Mouse (Mus musculus) limb, embryonic 11.5 days (tissue): ENCODE measurements around the gene S100a4. TPM values are rescaled to one million over a fixed set of nuclear protein-coding genes. Genes with fewer than 3 reads are reported as not detected.

ENCODE experiments used
- ATAC-seq: fragments of 200-750 bp; cut with Nextera tagmentation; 2 replicates; pipeline ENCODE4 v1.8.0; 2017; ENCODE audit warnings: low read depth; ENCODE audit not compliant: insufficient number of reproducible peaks, low FRiP score, low TSS enrichment
- DNase-seq: peaks from one replicate; pipeline ENCODE4 v3.0.0-alpha.2; 2015; ENCODE audit warnings: low spot score
- H3K27ac ChIP-seq: fragments of 300-500 bp; sonication (generic); replicated peaks from 2 replicates; pipeline ENCODE4 v1.5.1; 2014; ENCODE audit warnings: low read depth, mild to moderate bottlenecking, low read length
- H3K27me3 ChIP-seq: fragments of 300-500 bp; sonication (generic); 2 replicates; pipeline ENCODE4 v1.6.1; 2014; ENCODE audit warnings: mild to moderate bottlenecking, low read length, mixed read lengths; ENCODE audit not compliant: control insufficient read depth, insufficient read depth
- H3K36me3 ChIP-seq: fragments of 300-500 bp; sonication (generic); 2 replicates; pipeline ENCODE4 v1.6.1; 2014; ENCODE audit warnings: mild to moderate bottlenecking, low read length, moderate library complexity, mixed read lengths; ENCODE audit not compliant: control insufficient read depth, insufficient read depth
- H3K4me1 ChIP-seq: fragments of 300-500 bp; sonication (generic); 2 replicates; pipeline ENCODE4 v1.6.1; 2014; ENCODE audit warnings: low read length, mixed read lengths; ENCODE audit not compliant: control insufficient read depth, insufficient read depth
- H3K4me2 ChIP-seq: fragments of 300-500 bp; sonication (generic); 2 replicates; pipeline ENCODE4 v1.6.1; 2014; ENCODE audit warnings: low read depth, mild to moderate bottlenecking, moderate library complexity; ENCODE audit not compliant: severe bottlenecking
- H3K4me3 ChIP-seq: fragments of 300-500 bp; sonication (generic); 2 replicates; pipeline ENCODE4 v1.5.1; 2014; ENCODE audit warnings: low read depth, low read length
- H3K9ac ChIP-seq: fragments of 300-500 bp; sonication (generic); 2 replicates; pipeline ENCODE4 v1.6.1; 2014; ENCODE audit warnings: mild to moderate bottlenecking, low read length
- H3K9me3 ChIP-seq: fragments of 300-500 bp; sonication (generic); 2 replicates; pipeline ENCODE4 v1.6.1; 2016; ENCODE audit warnings: low read length; ENCODE audit not compliant: control insufficient read depth
- WGBS: fragments of 180-500 bp; shearing (Covaris S2); extraction: QIAGEN DNeasy Blood & Tissue Kit; methylation state at CpG from one replicate; pipeline ENCODE4 v1.1.7; 2014; 5-methylcytosine and 5-hydroxymethylcytosine counted together
- polyA plus RNA-seq: library from polyadenylated mRNA; unstranded; fragments of >200 nt; fragmentation: Nextera tagmentation; extraction: Ambion mirVana; gene quantifications from 2 replicates; pipeline ENCODE4 v1.2.1, GENCODE M21; 2014

S100a4 gene
- polyA plus RNA-seq, 1 experiment from 2014 or later = 0.72 TPM

- ATAC-seq (no peak), DNase-seq (no peak)
- Histone ChIP-seq H3K9me3 (no peaks in the 10 kb centered on the region), H3K4me1 (peaks cover 2% of the 10 kb centered on the region; the same call in 1 of the 2 replicates), H3K27me3 (no peaks in the 10 kb centered on the region), H3K4me3 (no peak overlapping the region), H3K27ac (no peak overlapping the region), H3K4me2 (no peak overlapping the region), H3K36me3 (no peaks in the 10 kb centered on the region), H3K9ac (no peak overlapping the region)
- WGBS = 82% methylated on average over 8 of the region's 8 CpGs
These were observed 2.9 kb upstream of the S100a4 start for GRCm38 (mm10) chr3:90600458-90601195.

GRCm38 (mm10) chr3:90601486-90602110 lies 2.0 kb upstream of the S100a4 start, which contains the start of gene Gm42674:
Gene Gm42674, plus strand, starts transcription at chr3:90601904.
- ATAC-seq (no peak), DNase-seq (no peak)
- H3K9ac ChIP-seq = no peak within 1 kb of the TSS
- peaks cover 2% of the 10 kb centered on the region; the same call in 1 of the 2 replicates for H3K4me1 ChIP-seq
- 80% methylated on average over 11 of the region's 11 CpGs for WGBS
- no peak within 1 kb of the TSS for H3K4me2 ChIP-seq
- H3K36me3 ChIP-seq = no peaks in the 10 kb centered on the region
- H3K27me3 ChIP-seq = no peaks in the 10 kb centered on the region
- no peak within 1 kb of the TSS for H3K27ac ChIP-seq
- H3K9me3 ChIP-seq = no peaks in the 10 kb centered on the region
- H3K4me3 ChIP-seq = no peak within 1 kb of the TSS

GRCm38 (mm10) chr3:90604416-90604815 lies 845 bp downstream of the S100a4 start:
- 75% methylated on average over 4 of the region's 4 CpGs for WGBS
- H3K4me2 ChIP-seq = no peak overlapping the region

GRCm38 (mm10) chr3:90605049-90605448 lies 1.5 kb downstream of the S100a4 start:
- no peaks in the 10 kb centered on the region for H3K9me3 ChIP-seq
- 87% methylated on average over 3 of the region's 3 CpGs for WGBS
- no peaks in the 10 kb centered on the region for H3K27me3 ChIP-seq
- ATAC-seq (no peak), DNase-seq (no peak)
- no peaks in the 10 kb centered on the region for H3K36me3 ChIP-seq
- H3K9ac ChIP-seq = no peak overlapping the region
- no peak overlapping the region for H3K4me3 ChIP-seq
- no peak overlapping the region; the same call in 1 of the 2 replicates for H3K27ac ChIP-seq
- peaks cover 2% of the 10 kb centered on the region; the same call in 1 of the 2 replicates for H3K4me1 ChIP-seq
- no peak overlapping the region for H3K4me2 ChIP-seq

More at GRCm38 (mm10) chr3:90604416-90604815, 845 bp downstream of the S100a4 start:
- Histone ChIP-seq H3K27me3 (no peaks in the 10 kb centered on the region), H3K36me3 (no peaks in the 10 kb centered on the region), H3K9ac (no peak overlapping the region), H3K27ac (no peak overlapping the region), H3K4me3 (no peak overlapping the region), H3K4me1 (peaks cover 2% of the 10 kb centered on the region; the same call in 1 of the 2 replicates), H3K9me3 (no peaks in the 10 kb centered on the region)
- peak; percentile 42; the same call in 1 of the 2 replicates for ATAC-seq
- peak; percentile 51 for DNase-seq

- Histone ChIP-seq H3K27me3 (no peaks in the 10 kb centered on the region), H3K4me1 (peaks cover 2% of the 10 kb centered on the region; the same call in 1 of the 2 replicates), H3K27ac (peak overlapping the region; percentile 24), H3K4me3 (no peak overlapping the region), H3K9ac (no peak overlapping the region), H3K4me2 (no peak overlapping the region), H3K9me3 (no peaks in the 10 kb centered on the region), H3K36me3 (no peaks in the 10 kb centered on the region)
- DNase-seq (no peak), ATAC-seq (no peak)
- WGBS = 75% methylated on average over 2 of the region's 2 CpGs
These were observed 2.2 kb downstream of the S100a4 start for GRCm38 (mm10) chr3:90605736-90606135.

GRCm38 (mm10) chr3:90606185-90606584 lies 2.6 kb downstream of the S100a4 start:
- H3K4me2 ChIP-seq = no peak overlapping the region
- H3K27ac ChIP-seq = peak overlapping the region; percentile 24
- H3K27me3 ChIP-seq = no peaks in the 10 kb centered on the region
- DNase-seq (peak; percentile 63), ATAC-seq (peak; percentile 44; the same call in 1 of the 2 replicates)
- H3K36me3 ChIP-seq = no peaks in the 10 kb centered on the region
- H3K9ac ChIP-seq = no peak overlapping the region
- H3K9me3 ChIP-seq = no peaks in the 10 kb centered on the region
- no peak overlapping the region for H3K4me3 ChIP-seq
- WGBS = 69% methylated on average over 6 of the region's 6 CpGs
- H3K4me1 ChIP-seq = peaks cover 2% of the 10 kb centered on the region; the same call in 1 of the 2 replicates

- no peak for ATAC-seq
These were observed 3.8 kb downstream of the S100a4 start for GRCm38 (mm10) chr3:90607361-90607760.

GRCm38 (mm10) chr3:90608223-90608622 lies 4.7 kb downstream of the S100a4 start, which contains the start of gene S100a5:
Gene S100a5, plus strand, starts transcription at chr3:90608523.
- Histone ChIP-seq H3K9ac (no peak within 1 kb of the TSS), H3K9me3 (no peaks in the 10 kb centered on the region), H3K36me3 (no peaks in the 10 kb centered on the region), H3K4me2 (no peak within 1 kb of the TSS), H3K4me1 (peaks cover 2% of the 10 kb centered on the region; the same call in 1 of the 2 replicates), H3K27me3 (no peaks in the 10 kb centered on the region; the same call in 1 of the 2 replicates), H3K27ac (no peak within 1 kb of the TSS), H3K4me3 (no peak within 1 kb of the TSS)
- DNase-seq (no peak), ATAC-seq (no peak)
- 60% methylated on average over 3 of the region's 3 CpGs for WGBS

More at GRCm38 (mm10) chr3:90607361-90607760, 3.8 kb downstream of the S100a4 start:
- Histone ChIP-seq H3K4me2 (no peak overlapping the region), H3K9ac (no peak overlapping the region), H3K4me3 (no peak overlapping the region), H3K27me3 (no peaks in the 10 kb centered on the region), H3K27ac (no peak overlapping the region), H3K36me3 (no peaks in the 10 kb centered on the region), H3K4me1 (peaks cover 2% of the 10 kb centered on the region; the same call in 1 of the 2 replicates), H3K9me3 (no peaks in the 10 kb centered on the region)
- WGBS = 88% methylated on average over 3 of the region's 3 CpGs
- DNase-seq = no peak
